Mouse (Mus musculus) forebrain, embryonic 16.5 days (tissue): ENCODE results near the gene Gm21761. TPM values are rescaled to one million over a fixed set of nuclear protein-coding genes. Genes with fewer than 3 reads are reported as not detected.
"Not testable (repeated sequence)": the region's sequence is repeated elsewhere in the genome, so short reads cannot be mapped to it uniquely, and the experiment has no call there.

ENCODE experiments used
- ATAC-seq: fragments of 200-750 bp; cut with Nextera tagmentation; 2 replicates; pipeline ENCODE4 v1.8.0; 2017; ENCODE audit warnings: mild to moderate bottlenecking, moderate library complexity
- H3K27ac ChIP-seq: fragments of 300-500 bp; sonication (generic); 2 replicates; pipeline ENCODE4 v1.5.1; 2014; ENCODE audit warnings: low read length, control low read depth
- H3K27me3 ChIP-seq: fragments of 300-500 bp; sonication (generic); replicated peaks from 2 replicates; pipeline ENCODE4 v1.6.1; 2014; ENCODE audit warnings: low read length; ENCODE audit not compliant: control insufficient read depth, insufficient read depth
- H3K36me3 ChIP-seq: fragments of 300-500 bp; sonication (generic); 2 replicates; pipeline ENCODE4 v1.6.1; 2014; ENCODE audit not compliant: control insufficient read depth, insufficient read depth
- H3K4me1 ChIP-seq: fragments of 300-500 bp; sonication (generic); replicated peaks from 2 replicates; pipeline ENCODE4 v1.6.1; 2014; ENCODE audit warnings: low read length; ENCODE audit not compliant: control insufficient read depth, insufficient read depth
- H3K4me2 ChIP-seq: fragments of 300-500 bp; sonication (generic); 2 replicates; pipeline ENCODE4 v1.6.1; 2014; ENCODE audit warnings: mild to moderate bottlenecking, low read length, control low read depth
- H3K4me3 ChIP-seq: fragments of 300-500 bp; sonication (generic); replicated peaks from 2 replicates; pipeline ENCODE4 v1.5.1; 2014; ENCODE audit warnings: mild to moderate bottlenecking, low read length, control low read depth
- H3K9ac ChIP-seq: fragments of 300-500 bp; sonication (generic); replicated peaks from 2 replicates; pipeline ENCODE4 v1.6.1; 2014; ENCODE audit warnings: low read depth, low read length, control low read depth
- H3K9me3 ChIP-seq: fragments of 300-500 bp; sonication (generic); 2 replicates; pipeline ENCODE4 v1.6.1; 2016; ENCODE audit warnings: low read length; ENCODE audit not compliant: control insufficient read depth
- WGBS: fragments of 180-500 bp; shearing (Covaris S2); extraction: QIAGEN DNeasy Blood & Tissue Kit; methylation state at CpG from one replicate; pipeline ENCODE4 v1.1.7; 2014; 5-methylcytosine and 5-hydroxymethylcytosine counted together
- polyA plus RNA-seq: library from polyadenylated mRNA; unstranded; fragments of >200 nt; fragmentation: Nextera tagmentation; extraction: Ambion mirVana; gene quantifications from 2 replicates; pipeline ENCODE4 v1.2.1, GENCODE M21; 2015

Gene Gm21761
- not detected in 2 replicates for polyA plus RNA-seq

- H3K9ac ChIP-seq, ATAC-seq, H3K4me1 ChIP-seq, H3K27me3 ChIP-seq, H3K9me3 ChIP-seq, H3K4me2 ChIP-seq, H3K36me3 ChIP-seq, H3K27ac ChIP-seq, H3K4me3 ChIP-seq: not testable (repeated sequence)
- no CpG with 5 or more reads among the region's 5 CpGs for WGBS
These were observed at the start of gene Gm21761 for GRCm38 (mm10) chr13:119929172-119929571. TSS of gene Gm21761 (minus strand) at chr13:119929272.

- H3K9me3 ChIP-seq, H3K4me1 ChIP-seq, H3K27me3 ChIP-seq, ATAC-seq, H3K4me3 ChIP-seq, H3K36me3 ChIP-seq, H3K27ac ChIP-seq, H3K9ac ChIP-seq, H3K4me2 ChIP-seq: not testable (repeated sequence)
- WGBS: no CpG with 5 or more reads among the region's 13 CpGs
These were observed 40.1 kb upstream of the Gm21761 start for GRCm38 (mm10) chr13:119969163-119969562.

- H3K27ac ChIP-seq, H3K27me3 ChIP-seq, H3K36me3 ChIP-seq, H3K9ac ChIP-seq, ATAC-seq, H3K4me3 ChIP-seq, H3K4me2 ChIP-seq, H3K4me1 ChIP-seq, H3K9me3 ChIP-seq: not testable (repeated sequence)
- no CpG with 5 or more reads among the region's 14 CpGs for WGBS
These were observed 39.1 kb upstream of the Gm21761 start for GRCm38 (mm10) chr13:119968193-119968592.

- not testable (repeated sequence) for H3K4me3 ChIP-seq, H3K27me3 ChIP-seq, H3K9me3 ChIP-seq, H3K27ac ChIP-seq, H3K4me1 ChIP-seq, ATAC-seq, H3K36me3 ChIP-seq, H3K9ac ChIP-seq
- peak overlapping the region; percentile 26 for H3K4me2 ChIP-seq
- under 1% methylated on average over 18 of the region's 22 CpGs for WGBS
These were observed 36.9 kb upstream of the Gm21761 start for GRCm38 (mm10) chr13:119965968-119966367.

GRCm38 (mm10) chr13:119965302-119965952 lies 36.4 kb upstream of the Gm21761 start:
- H3K9me3 ChIP-seq, H3K27ac ChIP-seq, H3K36me3 ChIP-seq, H3K9ac ChIP-seq, H3K4me3 ChIP-seq, H3K4me1 ChIP-seq, H3K27me3 ChIP-seq, H3K4me2 ChIP-seq: not testable (repeated sequence)
- peak; percentile 70 for ATAC-seq
- 0% methylated on average over 14 of the region's 34 CpGs for WGBS

- no CpG with 5 or more reads among the region's 5 CpGs for WGBS
- H3K27ac ChIP-seq, ATAC-seq: not testable (repeated sequence)
These were observed 33.8 kb upstream of the Gm21761 start for GRCm38 (mm10) chr13:119962856-119963255.

GRCm38 (mm10) chr13:119955567-119955966 lies 26.5 kb upstream of the Gm21761 start:
- ATAC-seq, H3K36me3 ChIP-seq, H3K9ac ChIP-seq, H3K9me3 ChIP-seq, H3K27me3 ChIP-seq, H3K27ac ChIP-seq, H3K4me3 ChIP-seq, H3K4me1 ChIP-seq, H3K4me2 ChIP-seq: not testable (repeated sequence)
- WGBS: no CpG with 5 or more reads among the region's 5 CpGs

More at GRCm38 (mm10) chr13:119962856-119963255, 33.8 kb upstream of the Gm21761 start:
- not testable (repeated sequence) for H3K4me3 ChIP-seq, H3K9ac ChIP-seq, H3K4me2 ChIP-seq, H3K27me3 ChIP-seq, H3K4me1 ChIP-seq, H3K36me3 ChIP-seq, H3K9me3 ChIP-seq

GRCm38 (mm10) chr13:119955089-119955488 lies 26.0 kb upstream of the Gm21761 start:
- not testable (repeated sequence) for ATAC-seq, H3K27ac ChIP-seq
- 89% methylated on average over 2 of the region's 2 CpGs for WGBS

GRCm38 (mm10) chr13:119950706-119951105 lies 21.6 kb upstream of the Gm21761 start, which contains the start of gene B020031M17Rik:
TSS of gene B020031M17Rik (minus strand) at chr13:119950806.
- not testable (repeated sequence) for H3K27ac ChIP-seq, H3K27me3 ChIP-seq, H3K4me3 ChIP-seq, H3K9me3 ChIP-seq, H3K36me3 ChIP-seq, H3K4me2 ChIP-seq, H3K4me1 ChIP-seq, ATAC-seq, H3K9ac ChIP-seq
- WGBS: 68% methylated on average over 3 of the region's 6 CpGs

More at GRCm38 (mm10) chr13:119955089-119955488, 26.0 kb upstream of the Gm21761 start:
- H3K9ac ChIP-seq, H3K4me1 ChIP-seq, H3K36me3 ChIP-seq, H3K9me3 ChIP-seq, H3K27me3 ChIP-seq, H3K4me2 ChIP-seq, H3K4me3 ChIP-seq: not testable (repeated sequence)
